Mouse (Mus musculus): ENCODE results near the gene Gfra4. TPM values are rescaled to one million over a fixed set of nuclear protein-coding genes. Genes with fewer than 3 reads are reported as not detected.

Gene Gfra4
- polyA plus RNA-seq (2012; ENCODE audit: insufficient read depth, insufficient read length, low replicate concordance, missing spikeins): not detected in 2 replicates

- H3K4me3 ChIP-seq (ENCODE audit: insufficient read depth, low read depth, low read length): peak within 1 kb of the TSS; percentile 65
- 76% methylated on average over 2 of the region's 2 CpGs for WGBS
- H3K27ac ChIP-seq (ENCODE audit: insufficient read depth, low read depth, low read length): no peak within 1 kb of the TSS
- TF ChIP-seq POLR2A (IDR thresholded peaks at IDR 0.05; ENCODE audit: insufficient read depth, low read depth, low read length) (no peak), CTCF (IDR thresholded peaks at IDR 0.05; ENCODE audit: insufficient read depth, low read depth, low read length) (no peak)
- H3K4me1 ChIP-seq (ENCODE audit: control insufficient read depth, insufficient read depth, low read length): peaks cover 16% of the 10 kb centered on the region
Observed at GRCm38 (mm10) chr2:131042988-131043387, at the start of gene Gfra4. Gene Gfra4 (minus strand): TSS chr2:131043088.

- 91% methylated on average over 3 of the region's 3 CpGs for WGBS
- TF ChIP-seq CTCF (IDR thresholded peaks at IDR 0.05; ENCODE audit: insufficient read depth, low read depth, low read length) (no peak), POLR2A (IDR thresholded peaks at IDR 0.05; ENCODE audit: insufficient read depth, low read depth, low read length) (no peak)
- Histone ChIP-seq H3K27ac (ENCODE audit: insufficient read depth, low read depth, low read length) (no peak overlapping the region), H3K4me1 (ENCODE audit: control insufficient read depth, insufficient read depth, low read length) (no peaks in the 10 kb centered on the region), H3K4me3 (ENCODE audit: insufficient read depth, low read depth, low read length) (no peak overlapping the region)
Observed at GRCm38 (mm10) chr2:131090852-131091251, 48.0 kb upstream of the Gfra4 start.

GRCm38 (mm10) chr2:131089634-131090033 is 46.7 kb upstream of the Gfra4 start:
- TF ChIP-seq POLR2A (IDR thresholded peaks at IDR 0.05; ENCODE audit: insufficient read depth, low read depth, low read length): no peak
- TF ChIP-seq CTCF (IDR thresholded peaks at IDR 0.05; ENCODE audit: insufficient read depth, low read depth, low read length): no peak
- 93% methylated on average over 1 of the region's 1 CpGs for WGBS
- Histone ChIP-seq H3K4me3 (ENCODE audit: insufficient read depth, low read depth, low read length) (no peak overlapping the region), H3K4me1 (ENCODE audit: control insufficient read depth, insufficient read depth, low read length) (no peaks in the 10 kb centered on the region), H3K27ac (ENCODE audit: insufficient read depth, low read depth, low read length) (no peak overlapping the region)

GRCm38 (mm10) chr2:131088581-131088980 is 45.7 kb upstream of the Gfra4 start:
- 83% methylated on average over 4 of the region's 4 CpGs for WGBS
- no peak overlapping the region for H3K27ac ChIP-seq (ENCODE audit: insufficient read depth, low read depth, low read length)
- H3K4me1 ChIP-seq (ENCODE audit: control insufficient read depth, insufficient read depth, low read length): no peaks in the 10 kb centered on the region
- H3K4me3 ChIP-seq (ENCODE audit: insufficient read depth, low read depth, low read length): no peak overlapping the region
- TF ChIP-seq POLR2A (IDR thresholded peaks at IDR 0.05; ENCODE audit: insufficient read depth, low read depth, low read length) (no peak), CTCF (IDR thresholded peaks at IDR 0.05; ENCODE audit: insufficient read depth, low read depth, low read length) (no peak)

GRCm38 (mm10) chr2:131086667-131087390 is 43.9 kb upstream of the Gfra4 start, which contains the start of gene Siglec1:
Gene Siglec1 (minus strand): TSS chr2:131086765.
- 78% methylated on average over 11 of the region's 11 CpGs for WGBS
- Histone ChIP-seq H3K4me3 (ENCODE audit: insufficient read depth, low read depth, low read length) (no peak within 1 kb of the TSS), H3K4me1 (ENCODE audit: control insufficient read depth, insufficient read depth, low read length) (no peaks in the 10 kb centered on the region), H3K27ac (ENCODE audit: insufficient read depth, low read depth, low read length) (no peak within 1 kb of the TSS)
- TF ChIP-seq CTCF (IDR thresholded peaks at IDR 0.05; ENCODE audit: insufficient read depth, low read depth, low read length) (no peak), POLR2A (IDR thresholded peaks at IDR 0.05; ENCODE audit: insufficient read depth, low read depth, low read length) (no peak)

GRCm38 (mm10) chr2:131084206-131084605 is 41.3 kb upstream of the Gfra4 start:
- no peak overlapping the region for H3K4me3 ChIP-seq (ENCODE audit: insufficient read depth, low read depth, low read length)
- no peak overlapping the region for H3K27ac ChIP-seq (ENCODE audit: insufficient read depth, low read depth, low read length)
- H3K4me1 ChIP-seq (ENCODE audit: control insufficient read depth, insufficient read depth, low read length): no peaks in the 10 kb centered on the region
- TF ChIP-seq CTCF (IDR thresholded peaks at IDR 0.05; ENCODE audit: insufficient read depth, low read depth, low read length) (no peak), POLR2A (IDR thresholded peaks at IDR 0.05; ENCODE audit: insufficient read depth, low read depth, low read length) (no peak)
- WGBS: 90% methylated on average over 4 of the region's 4 CpGs

GRCm38 (mm10) chr2:131080507-131080906 is 37.6 kb upstream of the Gfra4 start:
- TF ChIP-seq POLR2A (IDR thresholded peaks at IDR 0.05; ENCODE audit: insufficient read depth, low read depth, low read length) (no peak), CTCF (IDR thresholded peaks at IDR 0.05; ENCODE audit: insufficient read depth, low read depth, low read length) (no peak)
- Histone ChIP-seq H3K4me3 (ENCODE audit: insufficient read depth, low read depth, low read length) (no peak overlapping the region), H3K27ac (ENCODE audit: insufficient read depth, low read depth, low read length) (no peak overlapping the region), H3K4me1 (ENCODE audit: control insufficient read depth, insufficient read depth, low read length) (no peaks in the 10 kb centered on the region)
- 84% methylated on average over 5 of the region's 5 CpGs for WGBS

GRCm38 (mm10) chr2:131072536-131072935 is 29.6 kb upstream of the Gfra4 start:
- 93% methylated on average over 10 of the region's 10 CpGs for WGBS
- TF ChIP-seq CTCF (IDR thresholded peaks at IDR 0.05; ENCODE audit: insufficient read depth, low read depth, low read length) (no peak), POLR2A (IDR thresholded peaks at IDR 0.05; ENCODE audit: insufficient read depth, low read depth, low read length) (no peak)
- no peak overlapping the region for H3K27ac ChIP-seq (ENCODE audit: insufficient read depth, low read depth, low read length)

GRCm38 (mm10) chr2:131067481-131067880 is 24.6 kb upstream of the Gfra4 start:
- Histone ChIP-seq H3K27ac (ENCODE audit: insufficient read depth, low read depth, low read length) (no peak overlapping the region), H3K4me1 (ENCODE audit: control insufficient read depth, insufficient read depth, low read length) (peaks cover 10% of the 10 kb centered on the region), H3K4me3 (ENCODE audit: insufficient read depth, low read depth, low read length) (no peak overlapping the region)
- TF ChIP-seq CTCF (IDR thresholded peaks at IDR 0.05; ENCODE audit: insufficient read depth, low read depth, low read length): no peak
- no peak for TF ChIP-seq POLR2A (IDR thresholded peaks at IDR 0.05; ENCODE audit: insufficient read depth, low read depth, low read length)
- WGBS: 62% methylated on average over 6 of the region's 6 CpGs

More at GRCm38 (mm10) chr2:131072536-131072935, 29.6 kb upstream of the Gfra4 start:
- Histone ChIP-seq H3K4me3 (ENCODE audit: insufficient read depth, low read depth, low read length) (no peak overlapping the region), H3K4me1 (ENCODE audit: control insufficient read depth, insufficient read depth, low read length) (peaks cover 12% of the 10 kb centered on the region)
